Mouse (Mus musculus) heart, postnatal 25 days (tissue): ENCODE data around the gene Polr2a. TPM values are rescaled to one million over a fixed set of nuclear protein-coding genes. Genes with fewer than 3 reads are reported as not detected.
"Not testable (repeated sequence)": the region's sequence is repeated elsewhere in the genome, so short reads cannot be mapped to it uniquely, and the experiment has no call there.

Source experiments
- DNase-seq: peaks from one replicate; pipeline ENCODE4 v3.0.0; 2022; ENCODE audit warnings: low spot score
- intact Hi-C: fragments of 180-260 bp; cut with DNase I; formaldehyde crosslinking; loops from one replicate; pipeline ENCODE4 v1.15.1; 2025
- total RNA-seq, 2 experiments: library from RNA; stranded (reverse); gene quantifications; 2 replicates each; pipeline ENCODE4 v1.2.3; 2021

Polr2a gene
- total RNA-seq, 2 experiments from 2014 or later = 28.6 to 30.4 TPM

GRCm38 (mm10) chr11:69758971-69759721 is 709 bp upstream of the Polr2a start:
- peak; percentile 85 for DNase-seq
- intact Hi-C loops = no loop called here

- intact Hi-C loops = no loop called here
- peak; percentile 96 for DNase-seq
These were observed 364 bp downstream of the Polr2a start for GRCm38 (mm10) chr11:69758090-69758456.

GRCm38 (mm10) chr11:69757303-69758089 is 941 bp downstream of the Polr2a start:
- intact Hi-C loops = loop anchor here (2.0 kb wide), 1 partner anchor 119 kb away; no protein-coding TSS in a partner anchor
- no peak for DNase-seq

- no peak for DNase-seq
- intact Hi-C loops = loop anchor here (1.0 to 2.0 kb wide), 2 partner anchors 72 to 100 kb away; partner anchors contain the start of genes Senp3 and Sox15
These were observed 3.7 kb downstream of the Polr2a start for GRCm38 (mm10) chr11:69754701-69755100.

GRCm38 (mm10) chr11:69754233-69754632 is 4.2 kb downstream of the Polr2a start:
- no peak for DNase-seq
- intact Hi-C loops = loop anchor here (1.0 to 2.0 kb wide), 2 partner anchors 72 to 99 kb away; partner anchors contain the start of genes Senp3 and Sox15

GRCm38 (mm10) chr11:69752686-69753085 is 5.8 kb downstream of the Polr2a start:
- no peak for DNase-seq
- intact Hi-C loops = no loop called here

- intact Hi-C loops = no loop called here
- no peak for DNase-seq
These were observed 6.8 kb downstream of the Polr2a start for GRCm38 (mm10) chr11:69751635-69752034.

- intact Hi-C loops, DNase-seq: not testable (repeated sequence)
These were observed 27.0 kb downstream of the Polr2a start for GRCm38 (mm10) chr11:69731408-69731807.

- intact Hi-C loops = loop anchor here (2.0 kb wide), 1 partner anchor 148 kb away; no protein-coding TSS in a partner anchor
- DNase-seq = no peak
These were observed 29.4 kb downstream of the Polr2a start for GRCm38 (mm10) chr11:69729063-69729462.

- intact Hi-C loops = no loop called here
- DNase-seq = no peak
These were observed 32.5 kb downstream of the Polr2a start for GRCm38 (mm10) chr11:69725951-69726350.

- intact Hi-C loops = no loop called here
These were observed 35.4 kb downstream of the Polr2a start for GRCm38 (mm10) chr11:69723074-69723473.

GRCm38 (mm10) chr11:69720852-69721251 is 37.6 kb downstream of the Polr2a start:
- DNase-seq = no peak
- intact Hi-C loops = no loop called here

More at GRCm38 (mm10) chr11:69723074-69723473, 35.4 kb downstream of the Polr2a start:
- no peak for DNase-seq

- intact Hi-C loops = no loop called here
- no peak for DNase-seq
These were observed 39.0 kb downstream of the Polr2a start for GRCm38 (mm10) chr11:69719423-69719822.

GRCm38 (mm10) chr11:69718661-69719060 is 39.8 kb downstream of the Polr2a start:
- DNase-seq = no peak
- intact Hi-C loops = no loop called here

- intact Hi-C loops = loop anchor here (2.0 kb wide), 1 partner anchor 34 kb away; the partner anchor contains the start of gene Senp3
- DNase-seq = no peak
These were observed 41.5 kb downstream of the Polr2a start for GRCm38 (mm10) chr11:69716953-69717352.

- no peak for DNase-seq
- intact Hi-C loops = loop anchor here (2.0 kb wide), 1 partner anchor 33 kb away; the partner anchor contains the start of gene Senp3
These were observed 42.5 kb downstream of the Polr2a start for GRCm38 (mm10) chr11:69715929-69716328.

- DNase-seq = no peak
These were observed 43.0 kb downstream of the Polr2a start for GRCm38 (mm10) chr11:69715482-69715881.

GRCm38 (mm10) chr11:69714636-69715329 is 43.7 kb downstream of the Polr2a start:
- no peak for DNase-seq
- intact Hi-C loops = no loop called here

More at GRCm38 (mm10) chr11:69715482-69715881, 43.0 kb downstream of the Polr2a start:
- intact Hi-C loops = no loop called here

- no peak for DNase-seq
- intact Hi-C loops = no loop called here
These were observed 45.3 kb downstream of the Polr2a start for GRCm38 (mm10) chr11:69712954-69713672.
